Mouse (Mus musculus) heart, postnatal 4 days (tissue): ENCODE measurements around the gene Stim2. TPM values are rescaled to one million over a fixed set of nuclear protein-coding genes. Genes with fewer than 3 reads are reported as not detected.

Source experiments
- DNase-seq: peaks from one replicate; pipeline ENCODE4 v3.0.0; 2021
- total RNA-seq, 2 experiments: library from RNA; stranded (reverse); gene quantifications; 2 replicates each; pipeline ENCODE4 v1.2.3; 2021

The Stim2 gene
- total RNA-seq, result 10 to 100 TPM; 27.6 to 27.9 TPM

DNA sequence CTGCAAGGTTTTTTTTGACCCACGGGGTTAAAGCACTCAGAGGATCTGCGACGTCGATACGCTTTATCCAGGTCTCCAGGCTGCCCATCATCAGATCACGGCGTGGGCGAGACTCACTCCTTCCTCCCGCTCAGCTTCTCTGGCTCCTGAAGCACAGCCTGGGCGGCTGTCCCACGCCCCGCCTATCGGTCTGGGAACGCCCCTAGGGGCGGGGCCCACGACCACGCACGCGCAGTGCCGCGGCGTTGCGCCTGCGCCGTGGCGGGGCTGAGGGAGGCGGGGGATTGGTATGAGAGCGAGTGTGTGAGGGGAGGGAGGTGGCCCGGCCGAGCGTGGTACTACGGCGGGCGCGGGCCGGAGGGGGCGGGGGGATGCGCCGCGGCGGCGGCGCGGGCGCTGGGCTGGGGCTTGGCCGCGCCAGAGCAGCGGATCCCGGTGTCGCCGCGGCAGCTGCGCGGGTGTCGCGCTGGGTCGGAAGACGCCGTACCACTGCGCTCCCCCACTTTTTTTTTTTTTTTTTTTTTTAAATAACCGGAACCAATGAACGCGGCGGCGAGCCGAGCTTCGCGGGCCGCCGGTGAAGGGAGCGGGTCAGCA, at the start of gene Stim2:
Gene Stim2, plus strand, starts transcription at position 354 of the 597 bp plus-strand sequence.
- peak; percentile 97 for DNase-seq

DNA sequence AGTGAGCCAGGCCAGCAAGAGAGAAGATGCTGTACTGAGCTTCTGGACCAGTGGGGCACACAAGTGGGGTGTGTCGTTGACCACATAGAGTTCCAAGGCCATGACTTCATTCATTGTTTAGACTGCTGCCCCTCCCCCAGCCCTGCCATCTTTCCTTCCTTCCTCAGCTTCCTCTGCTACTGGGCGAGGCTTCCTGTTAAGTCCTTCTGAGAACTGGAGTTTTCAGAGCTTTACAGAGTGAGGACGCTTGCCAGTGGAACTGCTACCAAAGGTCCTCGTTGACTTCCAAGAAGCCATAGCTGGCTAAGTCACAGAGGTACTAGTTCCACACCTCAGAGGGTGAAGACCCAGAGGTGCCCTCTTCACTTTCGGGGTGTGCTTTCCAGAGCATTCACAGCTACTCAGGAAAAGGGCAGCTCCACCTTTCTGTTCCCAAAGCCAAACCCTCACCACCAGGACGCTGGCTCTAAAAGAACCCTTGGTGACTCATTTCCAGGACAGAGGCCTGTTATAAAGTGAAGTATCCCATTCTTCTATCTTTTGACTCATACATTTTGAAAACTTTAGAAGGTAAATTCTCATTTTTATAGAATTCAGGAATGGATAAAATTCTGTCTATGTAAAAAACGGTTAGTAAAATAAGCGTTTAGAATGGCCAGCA, 49.6 kb upstream of the Stim2 start:
- peak; percentile 78 for DNase-seq

DNA sequence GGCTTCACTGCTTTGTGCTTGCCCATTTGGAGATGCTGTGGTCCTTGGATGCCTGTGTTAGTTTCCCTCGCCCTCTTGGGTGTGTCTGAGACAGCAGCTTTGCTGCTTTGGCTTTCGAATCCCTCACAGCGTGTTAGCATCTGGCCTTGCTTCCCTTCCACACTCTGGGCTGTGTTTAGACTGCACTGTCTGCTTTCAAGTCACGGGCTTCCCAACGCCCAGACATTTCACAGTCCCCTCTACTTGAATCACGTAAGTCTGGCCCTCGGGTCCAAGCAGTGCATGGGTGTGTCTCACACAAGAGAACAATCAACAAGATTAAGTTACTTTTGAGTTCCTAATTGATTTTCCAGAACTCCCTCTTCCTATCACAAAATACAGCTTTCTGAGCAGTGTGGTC, 48.1 kb upstream of the Stim2 start:
- DNase-seq, result peak; percentile 58

- no peak for DNase-seq
Measured at GRCm38 (mm10) chr5:53953216-53953615, 45.1 kb upstream of the Stim2 start.

DNA sequence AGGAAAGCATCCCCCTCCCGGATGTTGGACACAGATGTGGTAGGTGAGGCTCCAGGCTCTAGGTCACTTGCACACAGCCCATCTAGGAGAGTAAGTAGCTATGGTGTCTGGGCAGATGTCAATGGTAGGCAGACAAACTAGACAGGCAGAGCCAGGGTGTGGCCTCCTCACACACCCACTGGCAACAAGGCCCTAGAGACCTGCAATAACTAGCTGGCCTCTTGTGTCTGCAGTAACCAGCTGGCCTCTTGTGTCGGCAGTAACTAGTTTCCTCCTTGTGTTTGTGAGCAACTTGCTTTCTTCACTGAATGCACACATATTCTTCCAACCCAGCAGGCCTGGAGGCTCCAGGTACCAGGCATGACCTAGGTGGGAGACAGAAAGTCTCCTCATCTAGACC, 44.5 kb upstream of the Stim2 start:
- no peak for DNase-seq

GRCm38 (mm10) chr5:53955966-53956365, 42.3 kb upstream of the Stim2 start:
- no peak for DNase-seq

DNA sequence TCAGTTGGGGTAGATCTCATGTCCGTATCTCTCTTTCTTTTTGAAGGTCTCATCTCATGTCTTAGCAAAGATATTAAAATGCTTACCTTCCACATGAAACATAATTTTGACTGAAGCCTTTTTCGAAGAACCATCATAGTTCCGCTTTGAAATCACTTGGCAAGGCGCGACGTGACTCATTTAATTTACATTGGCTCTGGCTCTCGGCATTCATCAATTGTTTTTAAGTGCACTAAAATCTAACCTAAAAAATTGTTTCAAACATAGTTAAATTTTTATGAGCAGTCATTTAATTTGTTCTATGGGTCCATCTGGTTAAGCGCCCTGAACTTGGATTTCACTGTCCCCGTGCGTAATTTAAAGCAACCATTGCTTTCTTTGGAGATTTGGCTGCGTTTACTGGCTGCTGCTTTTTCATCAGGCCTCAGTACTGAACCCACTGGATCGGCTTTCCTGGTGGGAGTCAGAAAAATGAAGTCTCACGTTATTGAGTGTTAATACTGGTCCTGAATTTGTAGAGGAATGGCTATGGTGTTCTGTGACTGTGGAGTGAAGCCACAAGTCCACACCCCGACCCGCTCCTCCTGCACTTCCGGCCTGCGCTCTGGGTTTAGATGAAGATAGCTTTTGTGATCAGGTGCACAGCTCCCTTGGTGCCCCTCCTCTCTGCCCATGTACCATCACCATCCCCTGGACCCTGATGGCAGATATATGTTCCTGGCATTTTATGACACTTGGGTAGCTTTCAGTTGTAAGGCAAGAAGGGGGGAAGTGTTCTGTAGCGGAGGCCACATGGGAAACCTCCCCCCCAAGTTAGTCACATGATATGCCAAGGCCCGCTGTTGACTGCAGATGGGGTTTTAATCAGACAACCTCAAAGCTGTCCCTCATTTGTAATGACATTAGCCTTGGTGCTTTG, 41.6 kb upstream of the Stim2 start:
- no peak for DNase-seq

GRCm38 (mm10) chr5:53957348-53957747, 41.0 kb upstream of the Stim2 start:
- DNase-seq, result no peak

DNA sequence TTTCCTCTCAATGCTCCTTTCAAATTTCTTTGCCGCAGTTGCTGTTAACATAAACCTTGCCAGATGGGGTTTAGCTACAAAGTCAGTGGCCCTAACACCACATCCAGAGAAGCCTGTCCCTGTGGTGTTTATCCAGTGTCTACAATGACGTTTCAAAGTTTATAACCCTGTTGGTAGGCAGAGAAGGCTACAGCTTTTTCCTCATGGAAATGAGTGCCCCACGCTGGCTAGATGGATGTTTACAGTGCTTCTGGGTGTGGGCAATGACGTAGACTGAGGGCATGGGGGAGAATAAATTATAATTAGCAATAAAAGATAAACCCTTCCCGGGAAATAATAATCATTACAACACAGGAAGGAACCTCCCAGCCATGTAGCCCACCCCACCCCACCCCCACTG, 37.1 kb upstream of the Stim2 start:
- DNase-seq, result no peak

DNA sequence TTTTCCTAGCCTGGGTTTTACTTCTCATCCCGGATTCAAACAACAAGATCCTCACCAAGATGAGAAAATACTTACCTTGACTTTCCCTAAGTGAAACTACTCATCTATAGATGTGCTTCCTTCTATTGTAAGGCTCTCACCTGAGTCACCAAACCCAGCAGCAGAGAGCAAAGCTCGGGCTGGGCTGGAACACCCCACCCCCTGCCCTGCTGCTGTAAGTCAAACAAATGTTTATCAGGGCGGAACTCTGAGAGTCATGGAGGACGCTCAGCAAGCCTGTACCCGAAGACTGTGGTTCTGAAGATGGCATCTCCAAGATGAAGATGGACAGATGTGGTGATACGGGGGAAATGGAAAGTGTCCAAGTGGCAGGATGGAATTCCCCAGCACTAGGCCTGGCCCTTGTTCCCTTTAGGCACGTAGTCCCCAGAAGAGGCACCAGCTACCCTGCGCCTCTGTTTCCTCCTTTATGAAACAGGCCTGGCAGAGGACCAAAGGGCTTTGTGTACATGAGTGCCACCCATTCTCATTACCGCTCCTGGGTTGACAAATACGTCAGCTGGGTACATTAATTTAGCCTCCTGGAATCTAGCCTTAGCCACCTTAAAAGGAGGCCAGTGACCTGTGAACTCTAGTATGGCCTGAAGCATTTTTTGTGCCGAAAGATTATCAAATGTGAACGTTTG, 36.3 kb upstream of the Stim2 start:
- no peak for DNase-seq

GRCm38 (mm10) chr5:53965656-53966055, 32.6 kb upstream of the Stim2 start:
- no peak for DNase-seq

DNA sequence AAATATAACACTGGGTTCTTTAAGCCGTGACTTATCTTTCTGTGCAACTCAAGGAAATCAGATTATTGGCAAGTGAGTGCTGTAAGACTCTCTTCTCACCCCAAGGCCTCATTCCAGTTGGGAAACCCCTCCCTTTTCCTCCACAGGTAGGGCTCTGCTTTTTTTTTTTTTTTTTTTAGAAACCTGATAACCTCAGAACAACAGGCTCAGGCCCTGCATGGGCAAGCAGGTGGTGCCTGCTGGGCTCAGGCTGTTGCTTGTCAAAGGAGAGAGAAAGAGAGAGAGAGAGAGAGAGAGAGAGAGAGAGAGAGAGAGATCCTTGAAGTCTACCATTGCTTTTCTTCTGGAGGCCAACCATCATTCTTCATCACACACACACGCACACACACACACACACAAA, 30.7 kb upstream of the Stim2 start:
- no peak for DNase-seq

GRCm38 (mm10) chr5:53970178-53970577, 28.1 kb upstream of the Stim2 start:
- peak; percentile 54 for DNase-seq

DNA sequence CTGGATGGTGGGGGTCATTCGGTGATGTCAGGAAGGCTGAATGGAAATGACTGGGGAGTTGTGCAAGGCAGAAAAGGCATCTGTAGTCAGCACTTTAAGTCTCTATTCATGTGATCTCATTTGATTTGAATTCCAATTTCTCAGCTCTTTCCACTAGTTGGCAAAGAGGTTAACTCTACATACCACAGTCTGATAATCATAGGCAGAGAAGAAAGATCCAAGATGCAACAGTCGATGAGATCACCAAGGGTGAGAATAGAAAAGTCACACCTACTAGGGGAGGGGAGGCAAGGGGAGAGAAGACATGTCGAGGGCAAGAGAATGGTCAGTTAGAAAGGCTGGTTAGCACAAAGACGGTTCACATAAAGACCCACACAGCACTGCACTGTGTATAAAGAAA, 27.1 kb upstream of the Stim2 start:
- no peak for DNase-seq

DNA sequence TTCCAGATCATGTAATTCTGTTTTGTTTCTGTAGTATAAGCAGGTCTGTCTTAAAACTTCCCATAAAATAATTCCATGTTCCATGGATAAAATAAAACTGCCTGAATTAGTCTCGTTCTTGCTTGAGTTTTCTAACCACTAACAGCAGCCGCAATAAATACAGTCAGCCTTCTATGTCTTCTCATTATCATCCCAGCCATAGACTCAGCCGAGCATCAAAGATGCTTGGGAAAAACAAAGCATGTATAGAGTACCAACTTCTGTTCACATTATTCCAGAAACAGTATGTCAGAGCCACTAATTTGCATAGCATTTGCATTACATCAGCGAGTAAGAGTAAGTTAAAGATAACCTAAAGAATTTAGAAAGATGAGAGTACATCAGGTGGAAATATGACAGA, 25.4 kb upstream of the Stim2 start:
- DNase-seq, result no peak

DNA sequence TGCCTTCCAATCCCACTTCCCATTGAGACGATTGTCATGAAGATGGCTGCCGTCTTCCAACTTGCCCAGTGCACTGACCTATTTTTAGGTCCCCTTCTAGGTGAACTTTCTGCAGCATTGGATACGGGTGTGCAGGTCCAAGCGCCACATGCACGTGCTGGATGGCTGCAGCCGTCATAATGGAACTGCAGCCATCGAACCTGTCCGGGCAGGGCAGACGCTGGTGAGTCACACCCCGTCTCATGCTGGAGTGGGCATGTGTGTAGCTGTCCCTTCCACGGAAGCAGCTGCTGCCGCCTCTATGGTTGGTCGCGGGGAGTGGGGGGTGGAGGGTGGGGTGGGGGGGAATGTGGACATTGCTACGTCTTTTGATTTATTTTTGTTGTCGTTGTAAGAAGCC, 21.8 kb upstream of the Stim2 start:
- no peak for DNase-seq

DNA sequence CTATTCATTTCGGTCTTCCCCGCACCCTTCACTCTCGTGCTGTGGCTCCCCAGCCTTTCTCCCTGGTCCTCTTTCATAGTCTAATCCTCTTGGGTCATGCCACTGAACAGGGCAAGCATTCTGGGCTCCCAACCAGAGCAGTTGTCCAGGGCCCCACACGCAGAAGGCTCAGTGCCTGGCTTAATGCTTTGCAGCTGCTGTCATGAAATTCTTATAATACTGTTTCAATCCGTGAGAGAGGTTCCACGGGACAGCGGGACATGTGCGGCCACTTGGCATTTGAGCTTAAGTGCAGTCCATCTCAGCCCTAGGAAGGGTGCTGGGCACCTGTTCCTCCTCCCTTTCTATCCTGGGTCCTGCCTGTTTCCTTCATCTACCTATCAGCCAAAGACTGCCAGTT, 21.2 kb upstream of the Stim2 start:
- no peak for DNase-seq

DNA sequence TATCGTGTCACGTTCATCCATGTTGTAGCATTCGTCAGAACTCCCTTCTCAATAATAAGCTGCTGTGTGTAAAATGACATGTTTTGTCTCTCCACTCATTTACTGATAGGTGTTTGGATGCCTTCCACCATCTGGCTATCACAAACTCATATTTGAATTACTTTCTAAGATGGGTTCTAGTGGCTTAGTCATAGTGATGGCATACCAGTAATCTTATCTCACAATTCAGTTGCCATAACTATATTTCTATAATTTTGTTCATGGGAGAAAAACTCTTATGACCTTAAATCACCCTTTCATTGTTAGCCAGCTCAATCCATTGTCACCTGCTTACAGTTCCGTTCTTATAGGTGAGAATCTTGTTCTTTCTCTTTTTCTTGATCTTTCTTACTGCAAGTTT, 14.9 kb upstream of the Stim2 start:
- DNase-seq, result no peak

GRCm38 (mm10) chr5:53985632-53986031, 12.7 kb upstream of the Stim2 start:
- no peak for DNase-seq

DNA sequence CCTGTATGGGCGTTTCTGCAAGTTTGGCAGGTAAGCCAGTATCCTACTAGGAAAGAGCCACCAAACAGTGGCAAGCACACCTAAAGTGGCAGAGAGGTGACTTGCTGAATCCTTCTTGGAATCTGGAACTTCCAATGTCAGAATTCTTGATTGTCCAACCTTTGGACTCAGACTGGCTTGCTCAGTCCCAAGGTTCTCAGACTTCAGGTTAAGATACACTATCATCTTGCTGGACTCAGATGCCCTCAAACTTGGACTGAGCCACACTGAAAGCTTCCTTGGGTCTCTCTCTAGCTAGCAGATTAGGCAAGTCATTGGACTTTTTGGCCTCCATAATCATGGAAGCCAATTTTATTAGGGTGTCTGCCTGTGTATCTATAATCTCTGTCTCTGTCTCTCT, 10.8 kb upstream of the Stim2 start:
- DNase-seq, result no peak

DNA sequence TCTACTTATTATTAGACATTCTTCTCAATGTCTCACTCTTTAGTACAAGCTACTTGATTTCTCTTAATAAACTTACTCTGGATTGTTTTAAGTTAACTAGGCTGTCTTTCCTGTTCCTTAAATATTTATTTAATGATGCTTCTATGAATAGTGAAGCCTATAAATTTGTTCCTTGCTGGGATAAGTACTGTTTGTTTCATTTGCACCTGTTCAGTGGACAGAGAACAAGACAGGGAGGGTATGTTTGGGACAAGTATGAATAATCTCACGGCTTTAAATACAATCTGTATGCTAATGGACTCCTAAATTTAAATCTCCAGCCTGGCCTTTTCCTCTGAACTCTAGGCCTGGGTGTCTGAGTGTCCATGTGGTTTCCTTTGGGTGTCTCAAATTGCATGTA, 10.2 kb upstream of the Stim2 start:
- DNase-seq, result no peak

GRCm38 (mm10) chr5:53992616-53993015, 5.7 kb upstream of the Stim2 start:
- DNase-seq, result no peak

- DNase-seq, result no peak
Measured at GRCm38 (mm10) chr5:53994576-53994975, 3.7 kb upstream of the Stim2 start.
